Mouse (Mus musculus) monocyte, adult 2 months (primary cell): ENCODE results near the gene Dennd6b.

ENCODE experiments used
- DNase-seq, 2 experiments: peaks; one replicate each; pipeline ENCODE4 v3.0.0; 2022; ENCODE audit warnings: low spot score in 2 of 2, low read depth in 1 of 2

Gene Dennd6b

DNA sequence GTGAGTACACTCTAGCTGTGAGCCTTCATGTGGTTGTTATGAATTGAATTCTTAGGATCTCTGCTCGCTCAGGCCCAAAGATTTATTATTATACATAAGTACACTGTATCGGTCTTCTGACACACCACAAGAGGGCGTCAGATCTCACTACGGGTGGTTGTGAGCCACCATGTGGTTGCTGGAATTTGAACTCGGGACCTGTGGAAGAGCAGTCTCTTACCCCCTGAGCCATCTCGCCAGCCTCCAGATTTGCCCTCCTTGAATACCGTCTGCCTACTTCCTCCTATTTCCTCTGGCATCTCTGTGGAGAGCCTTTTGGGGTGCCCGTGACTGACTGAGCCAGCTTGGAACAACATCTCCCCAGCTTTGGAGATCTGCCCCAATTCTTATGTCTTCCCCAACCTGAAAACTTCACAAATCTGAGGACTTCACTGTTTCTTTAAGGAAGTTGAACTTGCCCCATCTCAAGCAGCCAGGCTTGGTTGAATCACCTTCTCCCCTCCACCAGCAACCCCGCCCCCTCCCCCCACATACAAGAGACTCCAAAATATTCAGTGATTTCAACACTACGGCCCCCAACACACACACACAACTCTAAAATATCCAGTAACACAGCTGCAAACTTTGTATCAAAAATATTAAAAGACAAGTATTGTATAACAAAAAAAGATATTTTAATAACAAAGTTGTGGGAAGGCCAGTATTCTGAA, 14.6 kb downstream of the Dennd6b start:
- DNase-seq, result no peak

GRCm38 (mm10) chr15:89180571-89181229, 15.6 kb downstream of the Dennd6b start, which contains the start of gene Plxnb2:
Plxnb2 (minus strand) TSS chr15:89180788.
- DNase-seq, result peak in 1 of 2 experiments; percentile 68

- DNase-seq, result no peak
These were observed 16.2 kb downstream of the Dennd6b start for GRCm38 (mm10) chr15:89180081-89180541.

DNA sequence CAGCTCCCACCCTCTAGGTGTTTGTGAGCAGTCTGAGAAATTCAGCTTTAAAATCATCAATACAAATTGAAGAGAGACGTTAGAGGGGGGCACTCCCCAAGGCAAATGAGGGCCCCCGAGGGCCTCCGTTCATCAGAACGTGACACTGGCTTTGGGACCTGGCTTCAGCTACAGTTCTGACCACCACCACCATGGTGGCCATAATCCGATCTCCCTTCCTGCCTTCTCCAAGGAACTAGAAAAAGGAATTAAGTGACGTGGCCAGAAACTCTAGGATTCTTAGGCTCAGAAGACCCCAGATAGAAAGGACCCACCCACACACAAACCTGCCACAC, 16.7 kb downstream of the Dennd6b start:
- no peak for DNase-seq

DNA sequence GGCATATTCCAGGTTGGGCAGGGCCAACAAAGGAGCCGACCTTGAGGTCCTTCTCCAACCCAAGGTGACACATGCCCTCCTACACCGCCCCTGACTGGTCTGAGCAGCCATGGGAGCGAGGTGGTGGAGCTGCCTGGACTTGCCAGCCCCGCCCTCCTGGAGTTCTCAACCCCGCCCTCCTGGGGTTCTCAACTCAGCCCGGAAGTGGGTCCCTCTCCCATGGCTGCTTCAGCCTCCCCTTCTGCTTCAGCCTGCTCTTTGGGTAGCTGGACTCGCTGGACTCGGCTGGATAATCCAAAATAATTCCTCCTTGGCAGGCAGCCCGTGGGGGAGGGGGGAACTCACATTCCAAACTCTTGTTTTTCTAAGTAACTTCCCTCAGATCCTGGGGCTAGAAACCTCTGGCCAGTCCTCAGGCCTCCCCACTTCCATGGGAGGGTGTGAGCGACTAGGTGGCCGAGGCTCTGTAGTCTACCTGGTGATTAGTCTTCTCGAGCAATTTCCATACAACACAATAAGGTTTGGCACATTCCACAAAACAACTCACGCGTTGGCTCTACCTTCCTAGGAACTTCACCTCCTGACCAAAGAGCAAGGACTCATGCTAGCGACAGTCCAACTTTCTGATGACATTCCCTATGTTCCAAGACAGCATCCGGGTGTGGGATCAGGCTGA, 17.2 kb downstream of the Dennd6b start:
- peak in 1 of 2 experiments; percentile 31 for DNase-seq

DNA sequence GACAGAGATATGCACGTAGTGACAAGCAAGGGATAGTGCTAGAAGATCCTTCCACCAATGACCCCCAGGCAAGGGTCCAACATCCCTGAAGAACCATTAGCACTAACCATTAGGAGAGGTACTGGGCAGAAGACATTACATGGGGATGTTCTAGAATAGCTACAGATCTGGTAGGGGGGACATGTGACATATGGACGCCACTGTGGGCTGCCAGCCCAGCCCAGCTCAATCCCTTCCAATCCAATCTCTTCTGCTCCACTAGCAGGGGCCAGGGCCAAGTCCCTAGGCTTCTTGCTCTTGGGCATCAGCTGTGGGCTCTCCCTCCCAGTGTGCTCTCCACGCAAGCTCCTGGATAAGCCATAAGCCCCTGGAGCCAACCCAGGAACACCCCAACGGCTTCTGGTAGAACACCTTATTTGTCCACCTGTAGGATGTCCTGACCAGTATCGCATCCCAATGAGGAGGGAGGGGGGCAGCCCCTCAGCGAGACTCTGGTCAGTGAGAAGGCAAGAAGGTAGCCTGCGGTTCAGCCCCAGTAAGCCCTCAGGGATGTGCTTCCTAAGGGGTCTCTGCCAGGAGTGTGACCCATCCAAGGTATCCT, 17.9 kb downstream of the Dennd6b start:
- no peak for DNase-seq

- peak; percentile 64 to 67 for DNase-seq
These were observed 18.6 kb downstream of the Dennd6b start for GRCm38 (mm10) chr15:89177576-89178259.

GRCm38 (mm10) chr15:89177121-89177520, 19.2 kb downstream of the Dennd6b start:
- DNase-seq, result peak in 1 of 2 experiments; percentile 64

GRCm38 (mm10) chr15:89175411-89176155, 20.7 kb downstream of the Dennd6b start:
- no peak for DNase-seq

DNA sequence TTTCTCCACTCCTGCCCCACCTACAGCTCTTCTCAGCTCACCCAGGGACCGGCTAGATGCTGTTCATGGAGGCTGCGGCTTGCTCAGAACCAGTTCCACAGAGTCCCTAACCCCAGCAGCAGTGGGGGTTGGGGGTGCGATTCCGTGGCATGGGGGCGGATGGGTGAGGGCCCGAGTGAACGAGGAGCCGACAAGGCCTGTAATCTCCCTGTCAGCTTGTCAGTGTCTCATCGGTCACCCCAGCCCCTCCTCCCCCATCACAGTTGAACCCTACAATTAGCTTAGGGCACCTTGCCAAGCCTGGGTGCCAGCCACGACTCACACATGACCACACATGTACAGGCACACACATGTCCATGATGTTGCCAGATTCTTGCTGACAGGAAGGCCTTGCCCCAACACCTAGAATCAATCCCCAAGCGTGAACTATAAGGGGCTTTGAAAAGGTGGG, 21.4 kb downstream of the Dennd6b start:
- no peak for DNase-seq

DNA sequence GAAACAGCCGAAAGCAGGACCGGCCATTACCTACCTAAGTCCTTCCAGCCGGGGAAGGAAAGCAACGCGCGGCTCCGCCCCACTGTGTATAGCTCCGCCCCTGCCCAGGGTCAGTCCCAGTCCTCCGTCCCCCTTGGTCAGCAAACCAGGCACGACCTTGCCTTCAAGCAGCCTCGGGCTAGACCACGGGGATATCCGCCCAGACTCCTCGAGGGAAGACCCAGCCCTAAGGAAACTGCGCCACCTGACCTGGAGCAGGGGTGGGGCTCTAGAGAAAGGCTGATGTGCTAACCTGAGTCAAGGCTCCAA, 22.4 kb downstream of the Dennd6b start:
- no peak for DNase-seq

- no peak for DNase-seq
These were observed 23.0 kb downstream of the Dennd6b start for GRCm38 (mm10) chr15:89173024-89173905.

GRCm38 (mm10) chr15:89172276-89172935, 23.9 kb downstream of the Dennd6b start:
- DNase-seq, result no peak

GRCm38 (mm10) chr15:89171526-89172051, 24.7 kb downstream of the Dennd6b start:
- no peak for DNase-seq

- no peak for DNase-seq
These were observed 26.2 kb downstream of the Dennd6b start for GRCm38 (mm10) chr15:89170102-89170501.

GRCm38 (mm10) chr15:89169431-89169830, 26.9 kb downstream of the Dennd6b start:
- no peak for DNase-seq

GRCm38 (mm10) chr15:89168922-89169321, 27.4 kb downstream of the Dennd6b start:
- no peak for DNase-seq

GRCm38 (mm10) chr15:89165478-89165877, 30.8 kb downstream of the Dennd6b start:
- DNase-seq, result no peak

DNA sequence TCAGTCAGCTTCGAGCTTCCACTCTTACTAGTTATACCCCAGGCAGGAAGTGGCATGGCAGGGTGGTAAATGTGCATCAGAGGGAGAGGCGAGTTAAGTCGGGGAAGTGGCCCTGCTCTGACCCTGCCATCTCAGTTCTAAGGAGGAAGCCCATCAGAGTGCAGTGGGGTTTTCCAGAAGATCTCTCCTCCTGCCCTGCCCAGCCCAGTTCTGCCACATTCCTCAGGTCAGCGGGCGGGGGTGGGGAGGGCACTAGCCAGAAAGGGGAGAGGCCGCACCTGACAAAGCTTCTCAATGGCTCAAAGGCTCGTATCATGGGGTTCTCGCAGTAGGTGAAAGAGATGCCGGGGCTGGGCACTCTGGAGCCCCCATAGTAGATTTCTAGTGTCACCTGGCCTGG, 34.9 kb downstream of the Dennd6b start:
- DNase-seq, result no peak
